Mouse (Mus musculus): Measurements from ENCODE around the gene D430019H16Rik. TPM values are rescaled to one million over a fixed set of nuclear protein-coding genes. Genes with fewer than 3 reads are reported as not detected.
A peak's percentile ranks its signal among the peaks of the same experiment; 100 is the strongest.

Gene D430019H16Rik
- polyA plus RNA-seq, 1 experiment from 2014 or later = 0.37 TPM

DNA sequence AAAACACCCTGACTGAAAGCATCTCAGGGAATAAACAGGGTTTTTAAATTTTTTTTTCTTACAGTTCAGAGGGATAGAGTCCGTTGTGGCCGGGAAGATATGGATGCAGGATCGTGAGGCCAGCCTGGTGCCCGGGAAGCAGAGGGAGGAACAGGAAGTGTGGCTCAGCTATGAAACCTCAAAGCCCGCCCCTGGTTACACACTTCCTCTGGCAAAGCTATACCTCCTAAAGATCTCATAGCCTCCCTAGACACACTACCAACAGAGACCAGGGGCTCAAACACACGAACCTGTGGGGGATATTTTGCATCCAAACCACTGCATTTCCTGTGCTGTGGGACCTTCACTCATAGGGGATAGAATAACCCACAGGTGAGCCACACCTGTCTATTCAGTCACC is 7.9 kb upstream of the D430019H16Rik start:
- Histone ChIP-seq H3K27ac (ENCODE audit: poor library complexity, severe bottlenecking) (no peak overlapping the region), H3K4me2 (no peak overlapping the region), H3K9me3 (replicated peaks) (no peaks in the 10 kb centered on the region), H3K4me1 (replicated peaks) (no peaks in the 10 kb centered on the region), H3K9ac (no peak overlapping the region), H3K27me3 (replicated peaks) (no peaks in the 10 kb centered on the region), H3K4me3 (no peak overlapping the region), H3K36me3 (no peaks in the 10 kb centered on the region)
- ATAC-seq (ENCODE audit: insufficient number of reproducible peaks, low FRiP score) = no peak
- 63% methylated on average over 6 of the region's 6 CpGs for WGBS

DNA sequence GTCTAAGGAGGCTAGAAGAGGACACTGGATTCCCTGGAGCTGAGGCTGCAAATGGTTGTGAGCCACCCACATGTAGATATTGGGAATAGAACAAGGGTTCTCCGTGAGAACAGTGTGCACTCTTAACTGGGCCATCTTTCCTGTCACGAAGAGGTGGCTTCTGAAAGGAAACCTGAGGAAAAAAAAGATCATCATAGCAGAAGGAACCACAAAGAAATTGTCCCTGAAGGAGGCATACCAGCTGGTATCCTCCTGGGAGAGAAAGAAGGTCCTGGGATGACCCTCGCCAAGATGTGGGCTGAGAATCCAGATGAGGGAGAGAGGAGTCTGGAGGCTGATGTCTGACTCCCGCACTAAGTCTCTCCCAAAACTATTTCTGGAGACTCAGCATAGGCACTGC is 4.4 kb upstream of the D430019H16Rik start:
- no peak overlapping the region for H3K27ac ChIP-seq (ENCODE audit: poor library complexity, severe bottlenecking)

DNA sequence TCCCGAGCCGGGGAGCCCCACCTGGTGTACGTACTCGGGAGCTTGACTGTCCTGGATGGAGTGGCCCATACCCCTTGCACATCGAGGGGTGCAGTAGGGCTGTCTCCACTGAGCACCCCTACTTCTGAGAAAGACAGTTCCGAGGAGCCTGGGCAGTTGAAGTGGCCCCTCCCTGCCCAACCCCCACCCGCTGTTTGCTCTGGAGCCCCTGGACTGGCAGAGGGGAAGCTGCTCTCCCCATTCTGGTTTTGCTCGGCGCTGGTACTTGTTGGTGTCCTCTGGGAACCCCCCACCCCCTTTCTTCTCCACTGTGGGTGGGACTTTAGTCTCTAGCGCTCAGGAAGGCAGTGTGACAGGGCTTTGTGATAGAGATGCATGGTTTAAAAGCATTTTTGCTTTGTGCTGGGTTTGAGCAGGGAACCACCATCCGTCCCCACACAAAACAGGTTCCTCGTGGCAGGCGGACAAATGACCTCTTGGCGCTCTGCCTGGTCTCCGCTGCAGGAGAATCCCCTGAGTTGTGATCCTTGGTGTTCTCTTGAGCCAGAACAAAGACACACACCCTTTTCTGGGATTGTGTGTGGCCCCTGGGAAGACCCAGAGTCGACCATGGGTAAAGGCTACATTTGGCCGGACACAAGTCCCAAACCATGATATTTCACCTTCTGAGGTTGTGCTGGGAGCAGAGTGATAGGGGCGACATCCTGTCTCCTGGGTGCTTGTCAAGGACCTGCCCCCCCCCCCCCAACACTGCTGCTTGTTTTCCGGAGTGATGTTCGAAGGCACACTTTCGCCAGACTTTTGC is 804 bp downstream of the D430019H16Rik start:
- H3K9ac ChIP-seq = peak overlapping the region; percentile 70
- WGBS = 11% methylated on average over 21 of the region's 21 CpGs
- peak overlapping the region; percentile 95 for H3K4me2 ChIP-seq
- H3K9me3 ChIP-seq (replicated peaks) = no peaks in the 10 kb centered on the region
- peaks cover 12% of the 10 kb centered on the region for H3K4me1 ChIP-seq (replicated peaks)
- peak; percentile 55; the same call in 1 of the 2 replicates for ATAC-seq (ENCODE audit: insufficient number of reproducible peaks, low FRiP score)
- no peaks in the 10 kb centered on the region for H3K36me3 ChIP-seq
- peak overlapping the region; percentile 58 for H3K4me3 ChIP-seq
- H3K27ac ChIP-seq (ENCODE audit: poor library complexity, severe bottlenecking) = no peak overlapping the region
- peaks cover 17% of the 10 kb centered on the region for H3K27me3 ChIP-seq (replicated peaks)

More for the DNA sequence above, 4.4 kb upstream of the D430019H16Rik start:
- no peaks in the 10 kb centered on the region for H3K27me3 ChIP-seq (replicated peaks)
- H3K9me3 ChIP-seq (replicated peaks) = no peaks in the 10 kb centered on the region
- 64% methylated on average over 4 of the region's 4 CpGs for WGBS
- H3K36me3 ChIP-seq = no peaks in the 10 kb centered on the region
- H3K9ac ChIP-seq = no peak overlapping the region
- peaks cover 3% of the 10 kb centered on the region for H3K4me1 ChIP-seq (replicated peaks)
- no peak overlapping the region for H3K4me3 ChIP-seq
- no peak overlapping the region for H3K4me2 ChIP-seq
- ATAC-seq (ENCODE audit: insufficient number of reproducible peaks, low FRiP score) = no peak

DNA sequence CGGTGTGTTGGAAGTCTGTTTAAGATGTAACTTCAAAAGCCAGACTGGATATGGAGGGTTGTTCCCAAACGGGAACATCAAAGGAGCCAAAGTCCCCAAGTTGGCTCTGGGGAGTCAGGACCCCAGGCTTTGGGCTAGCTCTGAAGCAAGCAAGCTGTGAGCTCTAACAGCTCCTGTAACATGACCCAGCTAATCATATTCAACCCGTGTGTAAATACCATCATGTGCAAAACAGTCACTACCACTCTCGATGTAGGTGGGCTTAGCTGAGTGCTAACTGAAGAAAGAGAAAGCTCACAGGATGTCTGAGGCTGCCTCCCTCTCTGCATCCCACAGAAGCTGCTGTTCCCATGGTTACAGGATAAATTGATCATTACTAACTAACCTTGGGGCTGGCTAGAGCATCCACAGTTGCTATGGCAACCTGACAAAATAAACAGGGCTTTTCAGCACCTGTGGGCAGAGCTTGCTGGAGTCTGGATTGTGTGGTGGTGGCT is 1.5 kb downstream of the D430019H16Rik start:
- peak overlapping the region; percentile 6; the same call in 1 of the 2 replicates for H3K9ac ChIP-seq
- peaks cover 12% of the 10 kb centered on the region for H3K4me1 ChIP-seq (replicated peaks)
- H3K4me3 ChIP-seq = peak overlapping the region; percentile 58; the same call in 1 of the 2 replicates
- 12% methylated on average over 4 of the region's 4 CpGs for WGBS
- H3K27ac ChIP-seq (ENCODE audit: poor library complexity, severe bottlenecking) = no peak overlapping the region
- H3K4me2 ChIP-seq = peak overlapping the region; percentile 95
- H3K27me3 ChIP-seq (replicated peaks) = peaks cover 17% of the 10 kb centered on the region
- H3K36me3 ChIP-seq = no peaks in the 10 kb centered on the region
- ATAC-seq (ENCODE audit: insufficient number of reproducible peaks, low FRiP score) = no peak
- no peaks in the 10 kb centered on the region for H3K9me3 ChIP-seq (replicated peaks)

DNA sequence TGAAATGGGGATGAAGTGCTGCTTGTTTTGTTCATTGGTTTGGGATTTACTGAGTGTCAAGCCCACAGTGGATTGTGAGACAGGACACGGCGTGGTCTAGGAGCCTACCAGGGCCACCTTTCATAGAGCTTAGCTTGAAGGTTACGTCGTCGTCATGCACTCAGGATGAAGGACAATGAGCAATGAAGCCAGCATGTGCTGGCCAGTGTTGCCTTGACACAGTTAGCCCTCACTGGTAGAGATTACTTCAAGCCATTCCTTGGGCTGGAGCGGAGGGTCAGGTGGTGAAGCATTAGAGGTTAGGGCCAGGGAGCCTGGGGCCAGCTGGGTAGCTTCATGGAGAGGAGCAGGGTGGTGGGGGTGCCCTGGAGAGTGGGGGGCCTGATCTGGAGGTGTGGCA is 5.1 kb downstream of the D430019H16Rik start:
- no peak overlapping the region for H3K27ac ChIP-seq (ENCODE audit: poor library complexity, severe bottlenecking)
- 84% methylated on average over 6 of the region's 6 CpGs for WGBS

DNA sequence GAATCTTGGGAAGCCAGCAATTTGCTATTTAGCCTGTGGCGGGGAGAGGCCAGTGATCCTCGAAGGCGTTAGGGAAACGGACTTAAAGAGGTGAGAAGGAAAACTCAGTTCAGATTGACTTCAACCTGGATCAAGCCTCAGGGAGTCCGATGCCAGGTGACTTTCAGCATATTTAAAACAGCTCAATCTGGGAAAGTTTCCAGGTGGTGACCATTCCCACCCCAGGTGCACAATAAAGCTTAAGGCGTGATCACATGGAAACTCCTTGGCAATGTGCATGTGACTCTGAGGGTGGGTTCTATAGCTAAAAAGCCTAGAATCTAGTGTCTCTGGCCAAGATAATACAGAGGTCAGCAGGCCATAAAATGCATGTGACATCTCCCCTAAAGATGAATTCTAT is 7.4 kb downstream of the D430019H16Rik start:
- H3K27ac ChIP-seq (ENCODE audit: poor library complexity, severe bottlenecking) = no peak overlapping the region
- WGBS = 64% methylated on average over 6 of the region's 6 CpGs
- ATAC-seq (ENCODE audit: insufficient number of reproducible peaks, low FRiP score) = no peak
- no peaks in the 10 kb centered on the region for H3K36me3 ChIP-seq
- H3K27me3 ChIP-seq (replicated peaks) = peaks cover 6% of the 10 kb centered on the region
- no peak overlapping the region for H3K4me3 ChIP-seq
- no peak overlapping the region for H3K4me2 ChIP-seq
- no peaks in the 10 kb centered on the region for H3K4me1 ChIP-seq (replicated peaks)
- H3K9me3 ChIP-seq (replicated peaks) = no peaks in the 10 kb centered on the region
- no peak overlapping the region for H3K9ac ChIP-seq

More for the DNA sequence above, 5.1 kb downstream of the D430019H16Rik start:
- no peak for ATAC-seq (ENCODE audit: insufficient number of reproducible peaks, low FRiP score)
- peaks cover 12% of the 10 kb centered on the region for H3K4me1 ChIP-seq (replicated peaks)
- no peaks in the 10 kb centered on the region for H3K9me3 ChIP-seq (replicated peaks)
- no peak overlapping the region for H3K4me2 ChIP-seq
- H3K9ac ChIP-seq = no peak overlapping the region
- H3K36me3 ChIP-seq = no peaks in the 10 kb centered on the region
- H3K4me3 ChIP-seq = no peak overlapping the region
- peaks cover 17% of the 10 kb centered on the region for H3K27me3 ChIP-seq (replicated peaks)

DNA sequence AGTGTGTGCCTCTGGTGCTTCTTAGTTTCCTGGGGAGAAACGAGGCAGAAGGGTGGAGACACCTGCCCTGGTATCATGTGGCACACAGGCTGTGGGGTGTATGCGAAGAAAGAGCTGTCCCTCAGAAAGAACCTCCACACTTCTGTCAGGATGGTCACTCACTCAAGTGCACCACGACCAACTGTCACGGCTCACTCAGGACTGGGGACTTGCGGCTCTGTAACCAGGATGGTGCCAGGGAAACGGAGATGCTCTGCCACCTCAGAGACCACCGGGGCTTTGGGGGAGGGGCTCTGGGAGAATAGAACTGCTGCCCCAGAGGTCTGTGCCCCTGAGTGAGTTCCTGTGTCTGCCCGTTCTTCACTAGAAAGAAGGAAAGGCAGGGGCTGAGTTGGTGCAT is 15.4 kb downstream of the D430019H16Rik start:
- H3K9me3 ChIP-seq (replicated peaks) = no peaks in the 10 kb centered on the region
- H3K36me3 ChIP-seq = no peaks in the 10 kb centered on the region
- no peak overlapping the region for H3K4me2 ChIP-seq
- H3K27me3 ChIP-seq (replicated peaks) = no peaks in the 10 kb centered on the region
- WGBS = 78% methylated on average over 8 of the region's 8 CpGs
- no peak overlapping the region for H3K27ac ChIP-seq (ENCODE audit: poor library complexity, severe bottlenecking)
- H3K4me3 ChIP-seq = no peak overlapping the region
- no peak overlapping the region for H3K9ac ChIP-seq
- no peaks in the 10 kb centered on the region for H3K4me1 ChIP-seq (replicated peaks)
- ATAC-seq (ENCODE audit: insufficient number of reproducible peaks, low FRiP score) = no peak

DNA sequence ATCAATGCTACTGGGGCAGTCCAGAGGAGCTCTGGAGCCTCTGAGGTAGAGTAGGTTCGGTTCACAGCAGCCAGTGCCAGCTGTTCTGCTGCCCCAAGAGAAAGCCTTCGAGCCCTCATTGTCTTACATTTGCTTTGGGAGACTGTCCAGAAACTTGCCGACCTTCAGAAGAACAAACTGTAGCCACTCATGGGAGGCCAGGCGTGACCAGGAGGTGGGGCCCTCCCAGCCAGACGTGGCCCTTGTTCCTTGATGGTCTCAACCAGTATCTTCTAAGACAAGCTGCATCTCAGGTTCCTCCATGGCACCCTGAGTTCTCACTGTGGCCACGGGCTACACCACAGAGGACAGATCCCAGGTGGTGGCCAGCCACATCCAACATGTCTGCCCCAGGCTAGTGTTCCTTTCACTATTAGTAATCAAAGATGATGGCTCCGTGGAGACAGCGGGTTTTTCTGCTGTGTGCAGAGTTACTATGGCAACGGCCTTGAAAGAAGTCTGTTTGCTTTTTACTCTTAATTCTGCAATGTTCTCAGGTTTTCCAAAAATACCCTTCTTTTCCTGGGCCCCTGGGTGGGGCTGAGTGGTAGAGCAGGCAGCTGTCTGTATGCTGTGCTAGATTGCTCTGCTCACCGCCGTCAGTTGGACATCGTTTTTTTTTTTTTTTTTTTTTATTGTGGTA is 21.7 kb downstream of the D430019H16Rik start:
- ATAC-seq (ENCODE audit: insufficient number of reproducible peaks, low FRiP score) = no peak
- Histone ChIP-seq H3K4me3 (no peak overlapping the region), H3K36me3 (no peaks in the 10 kb centered on the region), H3K27me3 (replicated peaks) (no peaks in the 10 kb centered on the region), H3K4me2 (no peak overlapping the region), H3K27ac (ENCODE audit: poor library complexity, severe bottlenecking) (no peak overlapping the region), H3K4me1 (replicated peaks) (no peaks in the 10 kb centered on the region; the same call in 1 of the 2 replicates), H3K9ac (no peak overlapping the region), H3K9me3 (replicated peaks) (no peaks in the 10 kb centered on the region)
- WGBS = 78% methylated on average over 12 of the region's 12 CpGs

DNA sequence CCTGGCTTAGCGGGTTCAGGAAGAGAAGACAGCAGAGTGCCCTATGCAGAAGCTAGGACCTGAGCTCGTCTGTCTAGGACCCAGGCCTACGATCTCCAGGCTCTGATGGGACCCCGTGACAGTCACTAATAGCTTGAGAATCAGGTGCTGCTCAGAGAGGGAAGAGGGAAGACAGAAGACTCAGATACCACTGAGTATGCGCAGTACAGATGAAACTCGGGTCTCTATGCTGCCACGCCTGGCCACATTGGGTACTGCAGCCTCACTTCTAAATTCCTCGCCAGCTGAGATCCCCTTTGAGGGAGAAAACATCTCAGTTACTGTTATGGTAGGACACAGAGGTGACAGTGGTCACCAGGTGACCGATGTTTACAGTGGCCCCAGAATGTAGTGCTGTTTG is 22.8 kb downstream of the D430019H16Rik start:
- Histone ChIP-seq H3K9ac (no peak overlapping the region), H3K27ac (ENCODE audit: poor library complexity, severe bottlenecking) (no peak overlapping the region), H3K36me3 (no peaks in the 10 kb centered on the region), H3K4me1 (replicated peaks) (no peaks in the 10 kb centered on the region; the same call in 1 of the 2 replicates), H3K4me2 (no peak overlapping the region), H3K9me3 (replicated peaks) (no peaks in the 10 kb centered on the region), H3K4me3 (no peak overlapping the region), H3K27me3 (replicated peaks) (no peaks in the 10 kb centered on the region)
- no peak for ATAC-seq (ENCODE audit: insufficient number of reproducible peaks, low FRiP score)
- 35% methylated on average over 9 of the region's 9 CpGs for WGBS

DNA sequence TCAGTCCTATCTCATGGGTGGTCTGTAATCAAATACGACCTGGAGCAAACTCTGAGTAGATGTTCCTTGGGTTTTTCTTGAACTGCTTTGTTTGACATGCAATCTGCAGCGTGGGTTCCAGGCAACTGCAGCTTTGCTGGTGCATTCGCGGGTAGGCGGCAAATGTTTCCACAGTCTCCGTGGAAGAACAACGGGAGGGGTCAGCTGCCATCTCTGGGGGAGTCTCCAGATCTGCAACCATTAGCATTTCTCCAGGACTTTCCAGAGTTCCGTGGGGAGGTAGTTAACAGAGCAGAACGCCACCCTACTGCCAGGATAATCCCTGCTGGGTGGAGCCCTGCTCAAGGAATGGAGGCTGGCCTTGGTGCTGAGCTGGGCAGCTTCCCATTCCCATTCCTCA is 23.3 kb downstream of the D430019H16Rik start:
- Histone ChIP-seq H3K9me3 (replicated peaks) (no peaks in the 10 kb centered on the region), H3K4me2 (no peak overlapping the region), H3K4me1 (replicated peaks) (no peaks in the 10 kb centered on the region; the same call in 1 of the 2 replicates), H3K4me3 (no peak overlapping the region), H3K27me3 (replicated peaks) (no peaks in the 10 kb centered on the region), H3K36me3 (no peaks in the 10 kb centered on the region), H3K27ac (ENCODE audit: poor library complexity, severe bottlenecking) (no peak overlapping the region), H3K9ac (no peak overlapping the region)
- no peak for ATAC-seq (ENCODE audit: insufficient number of reproducible peaks, low FRiP score)
- 56% methylated on average over 9 of the region's 9 CpGs for WGBS

DNA sequence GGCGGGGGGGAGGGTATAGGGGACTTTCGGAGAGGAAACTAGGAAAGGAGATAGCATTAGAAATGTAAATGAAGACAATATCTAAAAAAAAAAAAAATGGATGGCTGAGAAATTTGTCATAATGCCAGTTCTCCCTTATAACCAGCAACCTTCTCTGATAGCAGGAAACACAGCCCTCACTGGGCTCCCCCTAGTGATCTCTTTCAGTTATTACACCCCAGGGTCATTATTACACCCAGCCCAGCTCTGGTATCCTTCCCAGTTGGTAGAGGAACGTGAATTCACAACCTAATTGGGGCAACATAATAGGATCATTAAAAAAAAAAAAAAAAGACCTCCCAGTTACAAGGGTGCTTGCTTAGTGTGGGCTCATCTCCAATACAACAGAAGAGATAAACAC is 29.8 kb downstream of the D430019H16Rik start:
- H3K9ac ChIP-seq = no peak overlapping the region
- no peaks in the 10 kb centered on the region; the same call in 1 of the 2 replicates for H3K36me3 ChIP-seq
- H3K27me3 ChIP-seq (replicated peaks) = no peaks in the 10 kb centered on the region
- no peaks in the 10 kb centered on the region; the same call in 1 of the 2 replicates for H3K4me1 ChIP-seq (replicated peaks)
- no peak overlapping the region for H3K4me3 ChIP-seq
- no peak overlapping the region for H3K27ac ChIP-seq (ENCODE audit: poor library complexity, severe bottlenecking)
- 54% methylated on average over 3 of the region's 3 CpGs for WGBS
- H3K4me2 ChIP-seq = no peak overlapping the region
- no peak for ATAC-seq (ENCODE audit: insufficient number of reproducible peaks, low FRiP score)
- H3K9me3 ChIP-seq (replicated peaks) = no peaks in the 10 kb centered on the region

Measured in heart, embryonic 12.5 days (tissue).